Mouse (Mus musculus): ENCODE results near the gene Syde2.

- no peak for TF ChIP-seq POLR2A (IDR thresholded peaks at IDR 0.05; ENCODE audit: control insufficient read depth, extremely low read depth, insufficient read depth, low read length, poor library complexity)
- TF ChIP-seq CTCF (IDR thresholded peaks at IDR 0.05; ENCODE audit: borderline replicate concordance, control insufficient read depth, extremely low read depth, insufficient read depth, low read length, poor library complexity) = no peak
These were observed 60.1 kb downstream of the Syde2 start for GRCm38 (mm10) chr3:146047704-146048207.
